Mouse (Mus musculus) neural tube, embryonic 11.5 days (tissue): ENCODE results near the gene Irgm1. TPM values are rescaled to one million over a fixed set of nuclear protein-coding genes. Genes with fewer than 3 reads are reported as not detected.
"Not testable (repeated sequence)": the region's sequence is repeated elsewhere in the genome, so short reads cannot be mapped to it uniquely, and the experiment has no call there.

Experiments
- ATAC-seq: fragments of 200-750 bp; cut with Nextera tagmentation; 2 replicates; pipeline ENCODE4 v1.8.0; 2017; ENCODE audit warnings: moderate number of reproducible peaks, mild to moderate bottlenecking, moderate TSS enrichment, moderate library complexity; ENCODE audit not compliant: insufficient read depth, low FRiP score, low TSS enrichment
- DNase-seq: peaks from one replicate; pipeline ENCODE4 v3.0.0-alpha.2; 2015; ENCODE audit warnings: low spot score
- H3K27ac ChIP-seq: fragments of 300-500 bp; sonication (generic); 2 replicates; pipeline ENCODE4 v1.5.1; 2014; ENCODE audit warnings: low read depth, mild to moderate bottlenecking, low read length
- H3K27me3 ChIP-seq: fragments of 300-500 bp; sonication (generic); 2 replicates; pipeline ENCODE4 v1.6.1; 2014; ENCODE audit warnings: mild to moderate bottlenecking, low read length, mixed read lengths; ENCODE audit not compliant: control insufficient read depth, insufficient read depth
- H3K36me3 ChIP-seq: fragments of 300-500 bp; sonication (generic); 2 replicates; pipeline ENCODE4 v1.6.1; 2014; ENCODE audit warnings: mild to moderate bottlenecking, low read length, moderate library complexity, mixed read lengths; ENCODE audit not compliant: control insufficient read depth, insufficient read depth
- H3K4me1 ChIP-seq: fragments of 300-500 bp; sonication (generic); 2 replicates; pipeline ENCODE4 v1.6.1; 2014; ENCODE audit warnings: low read length, mixed read lengths; ENCODE audit not compliant: control insufficient read depth, insufficient read depth
- H3K4me2 ChIP-seq: fragments of 300-500 bp; sonication (generic); 2 replicates; pipeline ENCODE4 v1.6.1; 2014; ENCODE audit warnings: low read depth, mild to moderate bottlenecking, moderate library complexity
- H3K4me3 ChIP-seq: fragments of 300-500 bp; sonication (generic); 2 replicates; pipeline ENCODE4 v1.5.1; 2014; ENCODE audit warnings: low read depth, low read length
- H3K9ac ChIP-seq: fragments of 300-500 bp; sonication (generic); 2 replicates; pipeline ENCODE4 v1.6.1; 2014; ENCODE audit warnings: mild to moderate bottlenecking, low read length
- H3K9me3 ChIP-seq: fragments of 300-500 bp; sonication (generic); 2 replicates; pipeline ENCODE4 v1.6.1; 2016; ENCODE audit warnings: low read length; ENCODE audit not compliant: control insufficient read depth
- WGBS: fragments of 180-500 bp; shearing (Covaris S2); extraction: QIAGEN DNeasy Blood & Tissue Kit; methylation state at CpG from one replicate; pipeline ENCODE4 v1.1.7; 2014; 5-methylcytosine and 5-hydroxymethylcytosine counted together
- polyA plus RNA-seq: library from polyadenylated mRNA; unstranded; fragments of >200 nt; fragmentation: Nextera tagmentation; extraction: Ambion mirVana; gene quantifications from 2 replicates; pipeline ENCODE4 v1.2.1, GENCODE M21; 2014

Irgm1 gene
- polyA plus RNA-seq, 1 experiment from 2014 or later = 1.8 TPM

DNA sequence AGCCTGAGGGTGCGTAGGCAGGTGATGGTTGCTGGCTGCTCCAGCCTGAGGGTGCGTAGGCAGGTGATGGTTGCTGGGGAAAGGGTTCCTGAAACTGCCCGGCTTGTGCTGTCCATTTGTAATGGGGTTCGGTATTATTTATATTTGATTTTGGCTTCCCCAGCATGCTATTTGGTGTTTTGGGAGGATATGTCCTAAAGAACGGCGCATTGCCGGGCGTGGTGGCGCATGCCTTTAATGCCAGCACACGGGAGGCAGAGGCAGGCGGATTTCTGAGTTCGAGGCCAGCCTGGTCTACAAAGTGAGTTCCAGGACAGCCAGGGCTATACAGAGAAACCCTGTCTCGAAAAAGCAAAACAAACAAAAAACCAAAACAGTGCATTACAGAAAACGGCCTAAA lies 50.2 kb downstream of the Irgm1 start:
- not testable (repeated sequence) for H3K4me2 ChIP-seq, H3K4me3 ChIP-seq, H3K9ac ChIP-seq, ATAC-seq, H3K9me3 ChIP-seq, H3K36me3 ChIP-seq, H3K27me3 ChIP-seq, H3K4me1 ChIP-seq, H3K27ac ChIP-seq
- peak; percentile 4 for DNase-seq
- 81% methylated on average over 14 of the region's 14 CpGs for WGBS

DNA sequence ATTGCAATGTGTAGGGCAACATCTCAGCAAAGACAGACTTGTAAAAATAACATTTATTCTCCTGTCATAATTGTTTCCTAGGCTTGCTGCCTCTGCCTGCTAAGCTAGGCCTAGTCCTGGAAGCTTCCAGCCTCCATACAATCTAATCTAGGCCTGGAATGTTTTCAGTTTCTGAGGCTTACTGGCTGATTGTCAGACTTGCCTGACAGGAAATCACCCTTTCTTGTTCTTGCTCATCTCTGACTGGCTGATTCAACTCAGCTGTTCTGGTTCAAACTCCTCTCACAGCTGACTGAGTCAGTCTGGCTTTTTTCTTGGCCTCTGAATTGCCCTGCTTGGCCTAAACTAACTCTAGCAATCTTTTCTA lies 51.2 kb downstream of the Irgm1 start:
- H3K4me2 ChIP-seq = no peak overlapping the region
- H3K4me3 ChIP-seq = no peak overlapping the region
- ATAC-seq (no peak), DNase-seq (no peak)
- peaks cover 7% of the 10 kb centered on the region for H3K27me3 ChIP-seq
- no peak overlapping the region for H3K27ac ChIP-seq
- peaks cover 3% of the 10 kb centered on the region; the same call in 1 of the 2 replicates for H3K4me1 ChIP-seq
- H3K9me3 ChIP-seq = no peaks in the 10 kb centered on the region
- H3K9ac ChIP-seq = no peak overlapping the region
- H3K36me3 ChIP-seq = no peaks in the 10 kb centered on the region

GRCm38 (mm10) chr11:48819614-48820307 lies 51.7 kb downstream of the Irgm1 start:
- DNase-seq (no peak), ATAC-seq (no peak)
- no peak overlapping the region for H3K27ac ChIP-seq
- peaks cover 6% of the 10 kb centered on the region; the same call in 1 of the 2 replicates for H3K4me1 ChIP-seq
- H3K9ac ChIP-seq = no peak overlapping the region
- no peak overlapping the region for H3K4me2 ChIP-seq
- no peaks in the 10 kb centered on the region for H3K9me3 ChIP-seq
- H3K4me3 ChIP-seq = no peak overlapping the region
- no peaks in the 10 kb centered on the region for H3K36me3 ChIP-seq
- 78% methylated on average over 7 of the region's 7 CpGs for WGBS
- peaks cover 6% of the 10 kb centered on the region for H3K27me3 ChIP-seq

- Histone ChIP-seq H3K4me3 (peak overlapping the region; percentile 66), H3K9ac (no peak overlapping the region; the same call in 1 of the 2 replicates), H3K36me3 (no peaks in the 10 kb centered on the region), H3K27ac (no peak overlapping the region), H3K9me3 (no peaks in the 10 kb centered on the region), H3K27me3 (no peaks in the 10 kb centered on the region), H3K4me2 (peak overlapping the region; percentile 79), H3K4me1 (peaks cover 7% of the 10 kb centered on the region; the same call in 1 of the 2 replicates)
- ATAC-seq (peak; percentile 7; the same call in 1 of the 2 replicates), DNase-seq (peak; percentile 89)
- WGBS = under 1% methylated on average over 16 of the region's 16 CpGs
Observed at GRCm38 (mm10) chr11:48818346-48818745, 53.1 kb downstream of the Irgm1 start.

DNA sequence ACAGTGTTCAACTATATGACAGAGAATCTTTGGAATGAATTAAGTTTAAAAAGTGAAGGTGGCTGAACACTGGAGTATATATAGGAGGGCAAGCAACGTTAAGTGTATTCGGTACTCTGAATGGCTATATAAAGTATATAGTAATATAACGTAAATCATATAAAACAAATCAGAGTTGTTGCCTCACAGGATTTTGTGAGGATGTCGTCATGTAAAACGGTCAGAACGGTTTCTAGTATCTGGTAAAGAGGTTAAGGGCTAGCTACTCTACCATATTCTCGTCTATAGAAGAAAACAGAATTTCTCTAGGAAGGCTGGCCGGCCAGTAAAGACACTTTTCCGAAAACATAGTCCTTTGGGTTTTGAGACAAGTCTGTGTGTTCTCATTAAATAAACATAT lies 53.7 kb downstream of the Irgm1 start:
- no peaks in the 10 kb centered on the region for H3K36me3 ChIP-seq
- 9% methylated on average over 9 of the region's 9 CpGs for WGBS
- ATAC-seq = peak; percentile 5; the same call in 1 of the 2 replicates
- H3K4me2 ChIP-seq = peak overlapping the region; percentile 79
- no peak for DNase-seq
- peak overlapping the region; percentile 74 for H3K9ac ChIP-seq
- H3K27me3 ChIP-seq = no peaks in the 10 kb centered on the region
- peaks cover 7% of the 10 kb centered on the region; the same call in 1 of the 2 replicates for H3K4me1 ChIP-seq
- H3K4me3 ChIP-seq = peak overlapping the region; percentile 66
- no peaks in the 10 kb centered on the region for H3K9me3 ChIP-seq
- peak overlapping the region; percentile 83; the same call in 1 of the 2 replicates for H3K27ac ChIP-seq

DNA sequence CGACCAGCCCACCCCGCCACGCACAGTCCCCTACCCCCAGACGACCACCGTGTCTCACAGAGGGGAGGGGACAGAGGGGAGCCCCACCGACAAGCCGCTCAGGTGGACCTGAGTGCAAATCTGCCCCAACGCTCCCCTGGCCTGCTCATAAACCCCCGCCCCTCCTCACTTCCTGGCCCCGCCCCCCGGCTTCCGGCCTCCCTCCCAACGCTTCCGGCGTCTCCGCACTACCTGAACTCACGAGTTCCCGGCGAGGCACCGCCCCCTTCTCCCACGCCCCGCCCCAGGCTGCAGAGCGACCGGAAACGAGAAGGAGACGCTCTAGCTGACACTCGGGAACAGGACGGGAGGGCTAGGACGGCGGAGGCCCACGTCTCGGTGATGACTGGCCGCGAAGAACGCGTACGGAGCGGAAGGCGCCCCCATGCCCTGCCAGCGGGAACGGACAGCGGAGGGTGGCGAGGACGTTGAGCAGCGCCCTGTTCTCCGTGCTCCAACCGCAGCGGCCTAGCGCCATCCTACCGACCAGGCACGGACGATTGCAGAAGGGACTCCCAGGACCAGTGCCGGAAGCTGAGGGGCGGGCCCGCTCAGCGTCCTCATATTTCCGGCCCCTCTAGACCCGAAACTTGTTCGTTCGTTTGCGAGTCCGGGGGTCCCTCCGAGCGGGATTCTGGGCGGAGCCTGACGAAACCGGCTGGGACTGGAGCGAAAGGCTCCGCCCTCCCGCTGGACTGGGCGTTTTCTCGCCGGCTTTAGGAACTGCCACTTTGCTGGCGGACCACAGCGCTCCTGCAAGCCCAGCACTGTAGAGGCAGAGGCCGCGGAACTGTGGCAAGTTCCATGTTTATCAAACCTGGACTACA lies 54.5 kb downstream of the Irgm1 start, which contains the start of gene Trim41:
Gene Trim41 (minus strand): TSS at position 554 of the 866 bp plus-strand sequence.
- WGBS = under 1% methylated on average over 69 of the region's 77 CpGs
- ATAC-seq = peak; percentile 97

GRCm38 (mm10) chr11:48816281-48816781 lies 55.2 kb downstream of the Irgm1 start:
- Histone ChIP-seq H3K27me3 (no peaks in the 10 kb centered on the region), H3K9me3 (no peaks in the 10 kb centered on the region), H3K36me3 (peaks cover 2% of the 10 kb centered on the region; the same call in 1 of the 2 replicates), H3K27ac (no peak overlapping the region), H3K9ac (peak overlapping the region; percentile 74), H3K4me2 (peak overlapping the region; percentile 79), H3K4me1 (peaks cover 7% of the 10 kb centered on the region; the same call in 1 of the 2 replicates), H3K4me3 (peak overlapping the region; percentile 66)
- ATAC-seq (peak; percentile 73), DNase-seq (peak; percentile 64)
- 4% methylated on average over 17 of the region's 23 CpGs for WGBS

More for the DNA sequence above, 54.5 kb downstream of the Irgm1 start, which contains the start of gene Trim41:
- no peaks in the 10 kb centered on the region for H3K9me3 ChIP-seq
- H3K9ac ChIP-seq = peak within 1 kb of the TSS; percentile 74
- H3K27ac ChIP-seq = peak within 1 kb of the TSS; percentile 83
- H3K27me3 ChIP-seq = no peaks in the 10 kb centered on the region
- H3K4me2 ChIP-seq = peak within 1 kb of the TSS; percentile 79
- no peaks in the 10 kb centered on the region for H3K36me3 ChIP-seq
- DNase-seq = peak; percentile 99
- H3K4me1 ChIP-seq = peaks cover 7% of the 10 kb centered on the region; the same call in 1 of the 2 replicates
- H3K4me3 ChIP-seq = peak within 1 kb of the TSS; percentile 66

DNA sequence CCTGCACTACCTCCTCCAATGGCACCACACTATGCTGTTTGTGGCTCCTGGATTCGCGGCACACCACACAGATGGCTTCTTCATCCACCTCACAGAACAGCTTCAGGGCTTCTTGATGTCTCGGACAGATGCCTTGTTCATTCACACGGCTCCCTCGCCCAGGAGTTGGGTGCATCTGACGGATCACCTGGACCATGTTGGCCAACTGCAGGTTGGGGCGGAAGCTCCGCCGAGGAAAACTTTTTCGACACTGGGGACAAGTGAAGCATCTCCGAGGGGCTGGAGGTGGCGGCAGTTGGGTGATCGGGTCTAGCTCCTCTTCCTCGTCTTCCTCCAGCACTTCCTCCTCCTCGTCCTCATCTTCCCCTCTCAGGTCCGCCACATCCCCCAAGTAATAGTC lies 55.6 kb downstream of the Irgm1 start:
- H3K27ac ChIP-seq = no peak overlapping the region
- no peak overlapping the region for H3K9ac ChIP-seq
- no peaks in the 10 kb centered on the region for H3K27me3 ChIP-seq
- peaks cover 7% of the 10 kb centered on the region; the same call in 1 of the 2 replicates for H3K4me1 ChIP-seq
- peaks cover 2% of the 10 kb centered on the region; the same call in 1 of the 2 replicates for H3K36me3 ChIP-seq
- no peak for ATAC-seq
- peak overlapping the region; percentile 66 for H3K4me3 ChIP-seq
- no peak for DNase-seq
- H3K9me3 ChIP-seq = no peaks in the 10 kb centered on the region
- 83% methylated on average over 15 of the region's 16 CpGs for WGBS
- H3K4me2 ChIP-seq = peak overlapping the region; percentile 79
